Mouse (Mus musculus) layer of hippocampus, postnatal 25 days (tissue): ENCODE results near the gene Lsm14b. TPM values are rescaled to one million over a fixed set of nuclear protein-coding genes. Genes with fewer than 3 reads are reported as not detected.

Experiments
- DNase-seq, 2 experiments: peaks; one replicate each; pipeline ENCODE4 v3.0.0; 2022; ENCODE audit warnings: mixed read lengths in 2 of 2, low spot score in 1 of 2; ENCODE audit errors: extremely low spot score in 1 of 2
- total RNA-seq, 2 experiments: library from RNA; stranded (reverse); gene quantifications; 2 replicates each; pipeline ENCODE4 v1.2.3; 2021

Lsm14b gene
- total RNA-seq, 2 experiments from 2014 or later: 101 to 108 TPM

- peak; percentile 76 to 94 for DNase-seq
These were observed 26.2 kb downstream of the Lsm14b start for GRCm38 (mm10) chr2:180050986-180051385.

GRCm38 (mm10) chr2:180051986-180052733, 27.4 kb downstream of the Lsm14b start:
- DNase-seq: peak in 1 of 2 experiments; percentile 23

- no peak for DNase-seq
These were observed 28.2 kb downstream of the Lsm14b start for GRCm38 (mm10) chr2:180053001-180053400.

GRCm38 (mm10) chr2:180063338-180064131, 38.7 kb downstream of the Lsm14b start:
- no peak for DNase-seq

- DNase-seq: no peak
These were observed 45.1 kb downstream of the Lsm14b start for GRCm38 (mm10) chr2:180069770-180070480.

- peak; percentile 94 to 98 for DNase-seq
These were observed 46.0 kb downstream of the Lsm14b start, which contains the start of gene Mtg2 for GRCm38 (mm10) chr2:180070481-180071453. TSS of gene Mtg2 (plus strand) at chr2:180070588.

- DNase-seq: no peak
These were observed 46.9 kb downstream of the Lsm14b start for GRCm38 (mm10) chr2:180071671-180072070.

GRCm38 (mm10) chr2:180072886-180073285, 48.1 kb downstream of the Lsm14b start:
- no peak for DNase-seq

GRCm38 (mm10) chr2:180077622-180078021, 52.8 kb downstream of the Lsm14b start:
- DNase-seq: no peak

- DNase-seq: no peak
These were observed 55.9 kb downstream of the Lsm14b start for GRCm38 (mm10) chr2:180080680-180081079.

- no peak for DNase-seq
These were observed 58.3 kb downstream of the Lsm14b start for GRCm38 (mm10) chr2:180083063-180083462.

- DNase-seq: no peak
These were observed 59.8 kb downstream of the Lsm14b start for GRCm38 (mm10) chr2:180084565-180084964.

Other genes starting within 250 kb of the Lsm14b start
- gene Taf4, start 48.3 kb upstream of the Lsm14b start, total RNA-seq: 10 to 100 TPM; 19.4 to 21.0 TPM
- gene Psma7, start 17.4 kb downstream of the Lsm14b start, total RNA-seq: 100 to 1,000 TPM; 181 to 185 TPM
- gene Ss18l1, start 17.5 kb downstream of the Lsm14b start, total RNA-seq: 10 to 100 TPM; 37.7 to 43.3 TPM
- 10 to 100 TPM; 17.6 to 17.9 TPM for gene Mtg2, start 45.6 kb downstream of the Lsm14b start, total RNA-seq
- 10 to 100 TPM; 45.3 to 50.7 TPM for gene Hrh3, start 79.5 kb downstream of the Lsm14b start, total RNA-seq
- gene Osbpl2, start 94.3 kb downstream of the Lsm14b start, total RNA-seq: 10 to 100 TPM; 46.6 to 47.0 TPM
- gene Adrm1, start 146.5 kb downstream of the Lsm14b start, total RNA-seq: 100 to 1,000 TPM; 104 to 108 TPM
- gene Lama5, start 200.9 kb downstream of the Lsm14b start, total RNA-seq: 10 to 100 TPM in 1 of 2 experiments, 1 to 10 TPM in 1; 5.7 to 10.2 TPM
- 100 to 1,000 TPM; 617 to 738 TPM for gene Rps21, start 232.4 kb downstream of the Lsm14b start, total RNA-seq
- gene Cables2, start 248.5 kb downstream of the Lsm14b start, total RNA-seq: 10 to 100 TPM; 32.3 to 38.2 TPM